Mouse (Mus musculus): ENCODE data around the gene Mrpl39.

Gene Mrpl39

GRCm38 (mm10) chr16:84737358-84737757, 1.8 kb upstream of the Mrpl39 start:
- no peak for DNase-seq

DNA sequence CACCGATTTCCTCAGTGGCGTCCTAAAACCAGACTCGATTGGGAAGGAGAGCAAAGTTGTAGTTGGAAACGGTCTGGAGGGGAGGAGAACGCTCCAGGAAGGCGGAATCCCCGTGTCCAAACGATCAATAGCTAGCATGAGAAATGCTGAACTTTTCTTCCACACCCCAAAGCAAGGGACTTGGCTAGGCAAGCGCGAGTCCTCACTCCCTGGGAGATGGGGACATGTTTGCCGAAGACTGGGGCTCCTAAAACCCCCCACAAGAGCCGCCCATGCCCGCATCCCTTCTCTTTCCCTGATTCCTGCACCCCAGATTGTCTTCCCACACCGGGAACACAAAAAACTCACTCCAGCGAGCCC, 756 bp downstream of the Mrpl39 start:
- peak in 1 of 2 experiments; percentile 3 for DNase-seq

DNA sequence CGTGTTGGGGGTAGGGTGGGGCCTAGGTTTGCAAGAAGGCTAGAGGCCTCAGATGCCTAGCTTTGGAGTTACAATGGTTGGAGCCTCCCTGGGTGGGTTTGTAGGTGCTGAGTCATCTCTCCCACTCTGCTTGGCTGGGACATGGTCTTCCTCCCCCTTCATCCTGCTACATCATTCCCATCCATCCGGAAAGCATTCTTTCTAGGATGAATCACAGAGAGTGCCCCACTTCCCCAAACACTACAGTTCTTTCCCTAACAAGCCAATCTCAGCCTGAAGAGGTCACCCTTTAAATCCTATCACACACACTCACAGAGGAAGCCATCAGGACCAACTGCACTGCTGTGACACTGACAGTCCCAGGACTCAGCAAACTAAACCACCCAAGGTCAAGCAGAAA, 14.9 kb downstream of the Mrpl39 start:
- no peak for DNase-seq

- DNase-seq: no peak
These were observed 17.3 kb downstream of the Mrpl39 start for GRCm38 (mm10) chr16:84718250-84718649.

GRCm38 (mm10) chr16:84717618-84718248, 17.8 kb downstream of the Mrpl39 start:
- DNase-seq: no peak

DNA sequence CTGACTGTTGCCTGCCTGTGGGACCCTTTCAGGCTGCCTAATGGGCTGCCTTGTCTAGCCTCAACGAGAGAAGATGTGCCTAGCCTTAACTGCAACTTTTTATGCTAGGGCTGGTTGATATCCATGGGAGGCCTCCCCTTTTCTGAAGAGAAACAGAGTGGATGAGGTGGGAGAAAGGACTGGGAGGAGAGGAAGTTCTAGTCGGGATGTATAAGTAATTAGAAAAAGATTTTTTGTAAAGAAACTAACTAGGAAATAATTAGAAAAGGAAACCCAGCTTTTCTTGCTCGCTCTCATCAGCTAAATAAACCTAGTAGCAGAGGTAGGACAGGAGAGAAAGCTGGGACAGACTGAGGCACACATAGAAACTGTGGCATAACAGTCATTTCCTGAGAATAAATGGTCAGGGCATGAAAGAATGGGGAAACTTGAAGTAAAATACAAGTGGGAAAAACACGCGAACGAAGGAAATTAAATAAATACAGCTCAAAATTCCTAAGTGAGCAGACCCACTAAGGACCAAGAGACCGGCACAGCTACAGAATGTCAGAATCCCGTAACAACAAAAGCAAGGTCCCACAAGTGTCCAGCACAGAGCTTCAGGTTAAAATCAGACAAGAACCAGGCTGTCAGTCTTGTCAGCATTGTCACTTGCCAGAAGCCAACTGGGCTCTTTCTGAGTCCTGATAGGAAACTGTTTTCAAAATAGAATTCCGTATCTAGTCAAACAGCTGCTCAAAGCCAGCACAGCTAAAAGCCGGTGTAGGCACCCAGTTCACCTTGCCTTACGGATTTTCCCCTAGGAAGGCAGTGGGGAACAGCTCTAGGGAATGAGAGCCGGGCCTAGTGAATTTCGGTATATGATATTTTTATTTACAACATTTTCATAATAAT, 18.6 kb downstream of the Mrpl39 start:
- no peak for DNase-seq

- DNase-seq: no peak
These were observed 19.3 kb downstream of the Mrpl39 start for GRCm38 (mm10) chr16:84716197-84716596.

DNA sequence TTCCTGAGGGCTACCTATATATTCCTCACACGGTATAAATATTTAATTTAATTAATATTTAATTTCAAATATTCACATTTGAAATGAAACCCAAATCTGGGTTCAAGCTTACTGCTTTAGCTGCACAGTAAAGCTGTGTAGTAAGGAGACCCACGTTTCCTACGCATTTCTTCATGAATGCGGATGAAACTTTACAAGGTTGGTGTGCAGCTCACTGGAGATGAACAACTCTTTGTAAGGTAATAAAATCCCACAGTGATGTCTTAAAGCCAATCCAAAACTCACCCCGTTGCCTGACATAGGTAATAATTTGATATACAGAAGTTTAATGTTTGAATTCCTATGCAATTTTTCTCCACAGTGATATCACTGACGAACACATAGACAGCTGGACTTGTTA, 20.6 kb downstream of the Mrpl39 start:
- DNase-seq: no peak

- peak in 1 of 2 experiments; percentile 27 for DNase-seq
These were observed 21.6 kb downstream of the Mrpl39 start for GRCm38 (mm10) chr16:84713926-84714325.

DNA sequence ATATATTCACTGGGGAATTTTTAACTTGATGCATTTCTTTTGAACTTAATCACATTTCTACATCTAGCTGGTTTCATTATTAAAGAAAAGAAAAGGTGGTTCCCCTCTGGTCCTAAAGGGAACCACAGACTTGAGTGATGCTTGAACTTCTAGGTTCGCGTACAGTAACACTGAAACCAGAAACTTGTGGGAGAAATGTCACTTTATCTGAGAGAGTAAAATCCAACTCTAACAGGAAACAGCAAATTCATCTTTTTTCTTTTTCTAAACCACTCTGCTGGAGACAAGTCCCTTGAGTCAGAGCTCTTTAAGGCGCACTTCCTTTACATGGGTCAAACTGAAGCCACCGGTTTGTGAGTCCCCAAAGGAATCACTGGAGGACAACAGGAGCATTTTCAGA, 22.4 kb downstream of the Mrpl39 start:
- DNase-seq: no peak

GRCm38 (mm10) chr16:84708649-84709048, 26.9 kb downstream of the Mrpl39 start:
- no peak for DNase-seq

GRCm38 (mm10) chr16:84707802-84708201, 27.7 kb downstream of the Mrpl39 start:
- no peak for DNase-seq

GRCm38 (mm10) chr16:84706571-84706970, 29.0 kb downstream of the Mrpl39 start:
- DNase-seq: no peak

DNA sequence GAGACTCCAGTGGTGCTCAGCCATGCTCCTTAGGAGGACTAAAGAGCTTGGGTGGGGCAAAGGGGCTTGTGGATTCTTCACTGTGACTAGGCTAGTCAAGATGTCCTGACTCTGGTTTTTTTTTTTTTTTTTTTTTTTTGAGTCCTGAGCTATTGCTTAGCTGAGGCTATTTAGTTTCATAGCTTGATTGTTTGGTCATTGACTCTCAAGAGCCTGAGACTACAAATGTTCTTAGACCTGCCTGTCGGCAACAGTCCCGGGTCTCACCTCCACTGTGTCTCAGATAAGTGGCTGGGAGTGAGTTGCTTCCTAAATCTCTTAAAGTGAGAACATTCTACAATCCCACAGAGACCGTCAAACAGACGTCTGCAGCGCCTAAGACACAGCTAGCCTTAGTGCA, 30.0 kb downstream of the Mrpl39 start:
- DNase-seq: no peak

DNA sequence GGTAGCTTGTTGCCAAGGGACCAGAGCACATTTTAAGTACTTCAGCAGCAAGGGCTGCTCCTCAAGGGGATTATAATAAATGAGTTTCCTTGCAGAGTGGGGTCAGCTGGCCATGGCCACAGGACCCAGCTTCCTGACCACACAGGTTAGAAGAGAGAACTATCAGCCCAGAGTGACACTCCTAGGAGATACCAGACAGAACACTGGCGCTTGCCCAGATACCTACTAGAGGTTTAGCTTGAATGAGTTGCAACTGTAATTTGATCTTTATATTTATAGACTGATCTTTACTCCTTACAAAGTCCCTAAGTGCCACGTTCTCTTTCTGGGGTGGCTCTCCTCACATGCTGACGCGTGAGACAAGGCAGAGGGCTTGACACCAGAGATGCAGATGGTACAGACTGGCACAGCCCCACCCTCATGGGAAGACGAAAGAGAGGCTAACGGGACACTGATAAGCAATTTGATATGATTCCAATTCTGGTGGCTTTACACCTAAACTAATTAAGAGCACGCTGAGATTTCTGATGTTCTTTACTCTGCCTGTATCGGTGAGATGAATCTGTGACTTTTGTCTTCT, 30.8 kb downstream of the Mrpl39 start:
- DNase-seq: no peak

GRCm38 (mm10) chr16:84703769-84704660, 31.5 kb downstream of the Mrpl39 start:
- no peak for DNase-seq

- peak; percentile 13 to 34 for DNase-seq
These were observed 32.3 kb downstream of the Mrpl39 start for GRCm38 (mm10) chr16:84703129-84703768.

DNA sequence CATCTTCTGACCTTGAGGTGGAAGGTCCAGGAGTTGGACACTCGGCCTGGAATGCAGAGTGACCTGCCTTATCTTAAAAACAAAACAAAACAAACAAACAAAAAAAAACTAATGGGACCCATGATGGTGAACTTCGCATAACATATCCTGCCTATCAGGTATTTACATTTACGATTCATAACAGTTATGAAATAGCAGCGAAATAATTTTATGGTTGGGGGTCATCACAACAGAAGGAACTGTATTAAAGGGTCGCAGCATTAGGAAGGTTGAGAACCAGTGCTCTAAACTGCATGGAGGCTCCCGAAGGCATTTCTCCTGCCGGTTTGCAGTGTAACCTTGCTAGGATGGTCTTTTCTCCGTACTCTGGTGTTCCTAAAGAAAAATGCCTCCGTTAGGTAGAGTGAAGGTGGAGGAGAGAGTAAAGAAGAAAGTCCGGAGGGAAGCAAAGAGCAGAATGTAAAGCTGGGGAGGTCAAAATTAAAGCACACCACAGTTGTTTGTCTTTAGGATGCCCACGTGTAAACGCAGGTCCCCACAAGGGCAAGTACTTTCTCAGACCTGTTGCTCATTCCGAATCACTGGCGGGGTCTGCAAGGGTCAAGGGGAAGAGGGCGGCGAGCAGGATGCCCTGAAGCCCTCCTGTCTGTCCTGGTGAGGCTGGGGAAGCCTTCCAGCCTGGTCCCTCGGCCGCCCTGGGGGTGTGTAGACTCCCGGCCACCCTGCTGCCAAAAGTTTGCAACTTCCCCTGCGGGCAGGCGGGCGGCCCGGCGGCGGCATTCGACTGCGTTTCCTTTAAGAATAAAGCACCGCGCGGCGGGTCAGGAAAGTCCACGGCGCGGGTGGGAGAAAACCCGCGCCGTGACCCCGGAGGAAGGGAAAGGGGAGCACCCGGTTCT, 33.1 kb downstream of the Mrpl39 start:
- DNase-seq: peak; percentile 13 to 36

GRCm38 (mm10) chr16:84701041-84701440, 34.5 kb downstream of the Mrpl39 start:
- DNase-seq: no peak

DNA sequence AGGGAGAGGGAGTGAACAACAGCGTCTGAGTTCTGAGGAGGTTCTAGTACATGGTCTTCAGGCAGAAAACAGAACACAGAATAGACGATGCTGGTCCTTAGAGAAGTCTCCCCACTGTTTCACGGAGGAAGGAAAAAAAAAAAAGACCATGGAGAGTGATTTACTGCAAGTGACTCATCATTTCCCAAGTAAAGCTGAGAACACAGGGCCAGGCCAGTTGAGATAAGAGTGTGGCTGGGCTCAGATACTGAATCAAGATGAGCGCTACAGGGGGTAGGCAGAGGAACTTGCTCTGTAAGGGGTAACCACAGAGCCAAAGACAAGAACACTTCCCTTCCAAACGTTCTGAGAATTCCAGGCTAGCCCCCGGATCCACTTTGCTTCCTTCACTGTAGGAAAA, 36.8 kb downstream of the Mrpl39 start:
- no peak for DNase-seq

- no peak for DNase-seq
These were observed 39.4 kb downstream of the Mrpl39 start for GRCm38 (mm10) chr16:84696178-84696577.
